Mouse (Mus musculus): ENCODE data around the gene Il2rg. TPM values are rescaled to one million over a fixed set of nuclear protein-coding genes. Genes with fewer than 3 reads are reported as not detected.

The Il2rg gene
- polyA plus RNA-seq, 1 experiment from 2014 or later = 5.0 TPM

GRCm38 (mm10) chrX:101254740-101255139 lies 13.3 kb downstream of the Il2rg start:
- H3K9me3 ChIP-seq = no peaks in the 10 kb centered on the region
- ATAC-seq (ENCODE audit: low FRiP score, low read depth) = peak; percentile 31
- peak overlapping the region; percentile 45; the same call in 1 of the 2 replicates for H3K9ac ChIP-seq
- peak overlapping the region; percentile 46 for H3K4me3 ChIP-seq
- 17% methylated on average over 26 of the region's 26 CpGs for WGBS
- no peak overlapping the region for H3K27ac ChIP-seq
- no peaks in the 10 kb centered on the region; the same call in 1 of the 2 replicates for H3K4me1 ChIP-seq
- no peaks in the 10 kb centered on the region for H3K27me3 ChIP-seq (replicated peaks)
- no peaks in the 10 kb centered on the region for H3K36me3 ChIP-seq
- peak overlapping the region; percentile 68 for H3K4me2 ChIP-seq (replicated peaks)

- H3K9ac ChIP-seq = peak within 1 kb of the TSS; percentile 45; the same call in 1 of the 2 replicates
- no peak within 1 kb of the TSS for H3K27ac ChIP-seq
- 19% methylated on average over 42 of the region's 47 CpGs for WGBS
- H3K4me2 ChIP-seq (replicated peaks) = peak within 1 kb of the TSS; percentile 68
- H3K36me3 ChIP-seq = no peaks in the 10 kb centered on the region
- peak within 1 kb of the TSS; percentile 46 for H3K4me3 ChIP-seq
- H3K4me1 ChIP-seq = no peaks in the 10 kb centered on the region; the same call in 1 of the 2 replicates
- no peaks in the 10 kb centered on the region for H3K9me3 ChIP-seq
- ATAC-seq (ENCODE audit: low FRiP score, low read depth) = peak; percentile 92
- no peaks in the 10 kb centered on the region for H3K27me3 ChIP-seq (replicated peaks)
These were observed 13.9 kb downstream of the Il2rg start, which contains the start of gene Foxo4 for GRCm38 (mm10) chrX:101253952-101254729. Foxo4 (plus strand) TSS chrX:101254528.

- ATAC-seq (ENCODE audit: low FRiP score, low read depth) = no peak
- Histone ChIP-seq H3K27me3 (replicated peaks) (no peaks in the 10 kb centered on the region), H3K4me2 (replicated peaks) (no peak overlapping the region), H3K27ac (no peak overlapping the region), H3K4me1 (no peaks in the 10 kb centered on the region), H3K9me3 (no peaks in the 10 kb centered on the region), H3K36me3 (no peaks in the 10 kb centered on the region), H3K4me3 (no peak overlapping the region), H3K9ac (no peak overlapping the region)
- WGBS = 36% methylated on average over 1 of the region's 1 CpGs
These were observed 23.0 kb downstream of the Il2rg start for GRCm38 (mm10) chrX:101245011-101245410.

GRCm38 (mm10) chrX:101222796-101223162 lies 45.3 kb downstream of the Il2rg start:
- H3K4me1 ChIP-seq = no peaks in the 10 kb centered on the region
- H3K9ac ChIP-seq = no peak overlapping the region
- H3K9me3 ChIP-seq = no peaks in the 10 kb centered on the region
- peak overlapping the region; percentile 62 for H3K4me2 ChIP-seq (replicated peaks)
- no peaks in the 10 kb centered on the region for H3K27me3 ChIP-seq (replicated peaks)
- no peak for ATAC-seq (ENCODE audit: low FRiP score, low read depth)
- no peak overlapping the region for H3K27ac ChIP-seq
- H3K4me3 ChIP-seq = peak overlapping the region; percentile 23; the same call in 1 of the 2 replicates
- H3K36me3 ChIP-seq = no peaks in the 10 kb centered on the region
- WGBS = 36% methylated on average over 7 of the region's 7 CpGs

- H3K9me3 ChIP-seq = no peaks in the 10 kb centered on the region
- WGBS = 15% methylated on average over 55 of the region's 55 CpGs
- peak within 1 kb of the TSS; percentile 62 for H3K4me2 ChIP-seq (replicated peaks)
- peak within 1 kb of the TSS; percentile 58 for H3K9ac ChIP-seq
- H3K4me1 ChIP-seq = no peaks in the 10 kb centered on the region
- no peaks in the 10 kb centered on the region for H3K27me3 ChIP-seq (replicated peaks)
- no peak within 1 kb of the TSS for H3K27ac ChIP-seq
- peak; percentile 97 for ATAC-seq (ENCODE audit: low FRiP score, low read depth)
- H3K36me3 ChIP-seq = no peaks in the 10 kb centered on the region
- peak within 1 kb of the TSS; percentile 53 for H3K4me3 ChIP-seq
These were observed 45.9 kb downstream of the Il2rg start, which contains the start of gene Snx12 for GRCm38 (mm10) chrX:101221834-101222795. Snx12 (minus strand) TSS chrX:101222563.

Other genes starting within 250 kb of the Il2rg start
- 0.11 TPM in 1 of 2 replicates, not detected in the other for gene Tex11, start 208.6 kb downstream of the Il2rg start, polyA plus RNA-seq (2016; fragmentation: Nextera tagmentation; extraction: Ambion mirVana)
- 0.78 and 0.94 TPM in 2 replicates for gene Slc7a3, start 182.2 kb downstream of the Il2rg start, polyA plus RNA-seq (2016; fragmentation: Nextera tagmentation; extraction: Ambion mirVana)
- 48.4 and 53.0 TPM in 2 replicates for gene Snx12, start 45.7 kb downstream of the Il2rg start, polyA plus RNA-seq (2016; fragmentation: Nextera tagmentation; extraction: Ambion mirVana)
- gene Foxo4, start 13.7 kb downstream of the Il2rg start, polyA plus RNA-seq (2016; fragmentation: Nextera tagmentation; extraction: Ambion mirVana) = 1.5 and 1.7 TPM in 2 replicates
- gene Gm614, start 4.3 kb downstream of the Il2rg start, polyA plus RNA-seq (2016; fragmentation: Nextera tagmentation; extraction: Ambion mirVana) = not detected in 2 replicates
- gene Gm20489, start 768 bp upstream of the Il2rg start, polyA plus RNA-seq (2016; fragmentation: Nextera tagmentation; extraction: Ambion mirVana) = not detected in 2 replicates
- 29.0 and 40.2 TPM in 2 replicates for gene Med12, start 5.8 kb upstream of the Il2rg start, polyA plus RNA-seq (2016; fragmentation: Nextera tagmentation; extraction: Ambion mirVana)
- 32.5 and 32.8 TPM in 2 replicates for gene Nlgn3, start 30.9 kb upstream of the Il2rg start, polyA plus RNA-seq (2016; fragmentation: Nextera tagmentation; extraction: Ambion mirVana)
- gene Gjb1, start 108.1 kb upstream of the Il2rg start, polyA plus RNA-seq (2016; fragmentation: Nextera tagmentation; extraction: Ambion mirVana) = 0.22 and 0.29 TPM in 2 replicates
- gene Zmym3, start 152.6 kb upstream of the Il2rg start, polyA plus RNA-seq (2016; fragmentation: Nextera tagmentation; extraction: Ambion mirVana) = 37.7 and 41.7 TPM in 2 replicates
- gene Nono, start 161.1 kb upstream of the Il2rg start, polyA plus RNA-seq (2016; fragmentation: Nextera tagmentation; extraction: Ambion mirVana) = 494 and 516 TPM in 2 replicates
- gene Itgb1bp2, start 180.8 kb upstream of the Il2rg start, polyA plus RNA-seq (2016; fragmentation: Nextera tagmentation; extraction: Ambion mirVana) = 6.1 and 7.2 TPM in 2 replicates

All from neural tube, embryonic 12.5 days (tissue).